Mouse (Mus musculus): ENCODE measurements around the gene Trabd2b.

The Trabd2b gene

GRCm38 (mm10) chr4:114636324-114636723 lies 229.8 kb downstream of the Trabd2b start:
- no peak for DNase-seq (ENCODE audit: extremely low read depth, insufficient read length, low spot score)

- DNase-seq (ENCODE audit: extremely low read depth, insufficient read length, low spot score): no peak
Measured at GRCm38 (mm10) chr4:114637120-114637519, 230.6 kb downstream of the Trabd2b start.

GRCm38 (mm10) chr4:114642469-114642868 lies 235.9 kb downstream of the Trabd2b start:
- DNase-seq (ENCODE audit: extremely low read depth, insufficient read length, low spot score): no peak

GRCm38 (mm10) chr4:114643679-114644208 lies 237.2 kb downstream of the Trabd2b start:
- no peak for DNase-seq (ENCODE audit: extremely low read depth, insufficient read length, low spot score)

- no peak for DNase-seq (ENCODE audit: extremely low read depth, insufficient read length, low spot score)
Measured at GRCm38 (mm10) chr4:114645341-114645740, 238.8 kb downstream of the Trabd2b start.

- DNase-seq (ENCODE audit: extremely low read depth, insufficient read length, low spot score): no peak
Measured at GRCm38 (mm10) chr4:114646825-114647681, 240.5 kb downstream of the Trabd2b start.

- peak; percentile 24 for DNase-seq (ENCODE audit: extremely low read depth, insufficient read length, low spot score)
Measured at GRCm38 (mm10) chr4:114647689-114648088, 241.2 kb downstream of the Trabd2b start.

- no peak for DNase-seq (ENCODE audit: extremely low read depth, insufficient read length, low spot score)
Measured at GRCm38 (mm10) chr4:114648532-114649074, 242.1 kb downstream of the Trabd2b start.

GRCm38 (mm10) chr4:114650551-114650950 lies 244.0 kb downstream of the Trabd2b start:
- no peak for DNase-seq (ENCODE audit: extremely low read depth, insufficient read length, low spot score)

GRCm38 (mm10) chr4:114651007-114651406 lies 244.5 kb downstream of the Trabd2b start:
- DNase-seq (ENCODE audit: extremely low read depth, insufficient read length, low spot score): no peak

- no peak for DNase-seq (ENCODE audit: extremely low read depth, insufficient read length, low spot score)
Measured at GRCm38 (mm10) chr4:114651606-114652005, 245.1 kb downstream of the Trabd2b start.

- no peak for DNase-seq (ENCODE audit: extremely low read depth, insufficient read length, low spot score)
Measured at GRCm38 (mm10) chr4:114652400-114652799, 245.9 kb downstream of the Trabd2b start.

- no peak for DNase-seq (ENCODE audit: extremely low read depth, insufficient read length, low spot score)
Measured at GRCm38 (mm10) chr4:114657933-114658332, 251.4 kb downstream of the Trabd2b start.

GRCm38 (mm10) chr4:114659876-114660275 lies 253.4 kb downstream of the Trabd2b start:
- DNase-seq (ENCODE audit: extremely low read depth, insufficient read length, low spot score): no peak

GRCm38 (mm10) chr4:114664063-114665036 lies 257.8 kb downstream of the Trabd2b start:
- no peak for DNase-seq (ENCODE audit: extremely low read depth, insufficient read length, low spot score)
